Mouse (Mus musculus): ENCODE measurements around the gene Mad2l2.

DNA sequence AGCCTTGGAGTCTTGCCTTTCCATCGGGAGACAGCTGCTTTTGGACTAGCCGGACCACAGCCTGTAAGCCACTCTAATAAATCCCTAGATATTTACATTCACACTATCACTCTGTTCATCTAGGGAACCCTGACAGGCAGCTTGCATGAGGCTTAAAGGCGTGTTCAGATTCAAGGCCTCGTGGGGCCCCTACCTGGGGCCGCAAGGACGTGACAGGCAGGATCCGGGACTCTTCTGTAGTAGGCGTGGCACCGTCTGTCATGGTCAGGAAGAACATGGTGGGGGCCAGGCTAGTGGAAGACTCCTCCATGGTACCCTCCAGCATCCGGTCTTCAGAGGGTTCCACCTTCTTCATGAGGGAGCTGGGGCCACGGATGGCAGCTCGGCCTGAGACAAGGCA lies 17.7 kb upstream of the Mad2l2 start:
- TF ChIP-seq CTCF (IDR thresholded peaks at IDR 0.05; ENCODE audit: extremely low read depth, insufficient read length, insufficient replicate concordance, low read depth, low read length), result no peak
- TF ChIP-seq POLR2A (IDR thresholded peaks at IDR 0.05; ENCODE audit: low read depth, low read length), result no peak
